Mouse (Mus musculus): ENCODE results near the gene Pear1. TPM values are rescaled to one million over a fixed set of nuclear protein-coding genes. Genes with fewer than 3 reads are reported as not detected.

Pear1 gene
- polyA plus RNA-seq, 1 experiment from 2014 or later = 6.7 TPM

GRCm38 (mm10) chr3:87816646-87817093 is 7.4 kb downstream of the Pear1 start:
- no peaks in the 10 kb centered on the region for H3K9me3 ChIP-seq (replicated peaks; ENCODE audit: control insufficient read depth, low read length, poor library complexity, severe bottlenecking)
- no peaks in the 10 kb centered on the region for H3K36me3 ChIP-seq (ENCODE audit: control insufficient read depth, insufficient read depth, low read length)
- no peak overlapping the region for H3K4me3 ChIP-seq (ENCODE audit: low read depth, low read length)
- no peak overlapping the region for H3K27ac ChIP-seq (ENCODE audit: low read length)
- no peaks in the 10 kb centered on the region; the same call in 1 of the 2 replicates for H3K27me3 ChIP-seq (ENCODE audit: control insufficient read depth, insufficient read depth, low read depth, low read length)
- peak overlapping the region; percentile 28 for H3K4me2 ChIP-seq (ENCODE audit: low read length)
- peaks cover 3% of the 10 kb centered on the region; the same call in 1 of the 2 replicates for H3K4me1 ChIP-seq (ENCODE audit: control insufficient read depth, insufficient read depth, low read length)
- peak overlapping the region; percentile 21; the same call in 1 of the 2 replicates for H3K9ac ChIP-seq (ENCODE audit: low read depth, low read length)
- 6% methylated on average over 12 of the region's 12 CpGs for WGBS
- peak; percentile 63 for ATAC-seq

- Histone ChIP-seq H3K9me3 (replicated peaks; ENCODE audit: control insufficient read depth, low read length, poor library complexity, severe bottlenecking) (no peaks in the 10 kb centered on the region), H3K36me3 (ENCODE audit: control insufficient read depth, insufficient read depth, low read length) (no peaks in the 10 kb centered on the region), H3K9ac (ENCODE audit: low read depth, low read length) (no peak overlapping the region), H3K4me3 (ENCODE audit: low read depth, low read length) (no peak overlapping the region), H3K4me2 (ENCODE audit: low read length) (no peak overlapping the region; the same call in 1 of the 2 replicates), H3K27me3 (ENCODE audit: control insufficient read depth, insufficient read depth, low read depth, low read length) (peaks cover 4% of the 10 kb centered on the region), H3K27ac (ENCODE audit: low read length) (no peak overlapping the region), H3K4me1 (ENCODE audit: control insufficient read depth, insufficient read depth, low read length) (peaks cover 3% of the 10 kb centered on the region; the same call in 1 of the 2 replicates)
- WGBS = 60% methylated on average over 6 of the region's 6 CpGs
- no peak for ATAC-seq
These were observed 7.9 kb downstream of the Pear1 start for GRCm38 (mm10) chr3:87816166-87816565.

- no peak overlapping the region for H3K4me2 ChIP-seq (ENCODE audit: low read length)
- H3K9ac ChIP-seq (ENCODE audit: low read depth, low read length) = no peak overlapping the region
- no peaks in the 10 kb centered on the region for H3K9me3 ChIP-seq (replicated peaks; ENCODE audit: control insufficient read depth, low read length, poor library complexity, severe bottlenecking)
- no peak overlapping the region for H3K27ac ChIP-seq (ENCODE audit: low read length)
- no peaks in the 10 kb centered on the region for H3K36me3 ChIP-seq (ENCODE audit: control insufficient read depth, insufficient read depth, low read length)
- no peak for ATAC-seq
- H3K4me3 ChIP-seq (ENCODE audit: low read depth, low read length) = no peak overlapping the region
- 77% methylated on average over 10 of the region's 10 CpGs for WGBS
- peaks cover 33% of the 10 kb centered on the region for H3K27me3 ChIP-seq (ENCODE audit: control insufficient read depth, insufficient read depth, low read depth, low read length)
- peaks cover 3% of the 10 kb centered on the region; the same call in 1 of the 2 replicates for H3K4me1 ChIP-seq (ENCODE audit: control insufficient read depth, insufficient read depth, low read length)
These were observed 11.2 kb downstream of the Pear1 start for GRCm38 (mm10) chr3:87812873-87813272.

- no peak overlapping the region for H3K9ac ChIP-seq (ENCODE audit: low read depth, low read length)
- ATAC-seq = no peak
- no peak overlapping the region for H3K4me3 ChIP-seq (ENCODE audit: low read depth, low read length)
- peaks cover 37% of the 10 kb centered on the region for H3K27me3 ChIP-seq (ENCODE audit: control insufficient read depth, insufficient read depth, low read depth, low read length)
- H3K9me3 ChIP-seq (replicated peaks; ENCODE audit: control insufficient read depth, low read length, poor library complexity, severe bottlenecking) = no peaks in the 10 kb centered on the region
- H3K4me2 ChIP-seq (ENCODE audit: low read length) = no peak overlapping the region
- peaks cover 3% of the 10 kb centered on the region; the same call in 1 of the 2 replicates for H3K4me1 ChIP-seq (ENCODE audit: control insufficient read depth, insufficient read depth, low read length)
- H3K36me3 ChIP-seq (ENCODE audit: control insufficient read depth, insufficient read depth, low read length) = no peaks in the 10 kb centered on the region
- 82% methylated on average over 4 of the region's 4 CpGs for WGBS
- no peak overlapping the region for H3K27ac ChIP-seq (ENCODE audit: low read length)
These were observed 11.7 kb downstream of the Pear1 start for GRCm38 (mm10) chr3:87812413-87812812.

- H3K4me2 ChIP-seq (ENCODE audit: low read length) = no peak overlapping the region
- H3K4me1 ChIP-seq (ENCODE audit: control insufficient read depth, insufficient read depth, low read length) = no peaks in the 10 kb centered on the region
- no peak overlapping the region for H3K4me3 ChIP-seq (ENCODE audit: low read depth, low read length)
- H3K36me3 ChIP-seq (ENCODE audit: control insufficient read depth, insufficient read depth, low read length) = no peaks in the 10 kb centered on the region
- ATAC-seq = no peak
- WGBS = 87% methylated on average over 8 of the region's 8 CpGs
- no peaks in the 10 kb centered on the region for H3K9me3 ChIP-seq (replicated peaks; ENCODE audit: control insufficient read depth, low read length, poor library complexity, severe bottlenecking)
- H3K9ac ChIP-seq (ENCODE audit: low read depth, low read length) = no peak overlapping the region
- peaks cover 37% of the 10 kb centered on the region for H3K27me3 ChIP-seq (ENCODE audit: control insufficient read depth, insufficient read depth, low read depth, low read length)
- no peak overlapping the region for H3K27ac ChIP-seq (ENCODE audit: low read length)
These were observed 12.8 kb downstream of the Pear1 start for GRCm38 (mm10) chr3:87811297-87811696.

GRCm38 (mm10) chr3:87809322-87809962 is 14.7 kb downstream of the Pear1 start:
- peaks cover 37% of the 10 kb centered on the region for H3K27me3 ChIP-seq (ENCODE audit: control insufficient read depth, insufficient read depth, low read depth, low read length)
- H3K36me3 ChIP-seq (ENCODE audit: control insufficient read depth, insufficient read depth, low read length) = no peaks in the 10 kb centered on the region
- WGBS = 3% methylated on average over 27 of the region's 28 CpGs
- ATAC-seq = peak; percentile 39; the same call in 1 of the 2 replicates
- H3K9ac ChIP-seq (ENCODE audit: low read depth, low read length) = peak overlapping the region; percentile 21; the same call in 1 of the 2 replicates
- no peaks in the 10 kb centered on the region for H3K4me1 ChIP-seq (ENCODE audit: control insufficient read depth, insufficient read depth, low read length)
- H3K27ac ChIP-seq (ENCODE audit: low read length) = no peak overlapping the region
- H3K9me3 ChIP-seq (replicated peaks; ENCODE audit: control insufficient read depth, low read length, poor library complexity, severe bottlenecking) = no peaks in the 10 kb centered on the region
- peak overlapping the region; percentile 3 for H3K4me3 ChIP-seq (ENCODE audit: low read depth, low read length)
- peak overlapping the region; percentile 25 for H3K4me2 ChIP-seq (ENCODE audit: low read length)

- 0 out of 2 replicates have a peak, but pooled peaks have one; percentile 21 for ATAC-seq
- no peaks in the 10 kb centered on the region for H3K9me3 ChIP-seq (replicated peaks; ENCODE audit: control insufficient read depth, low read length, poor library complexity, severe bottlenecking)
- peak overlapping the region; percentile 28; the same call in 1 of the 2 replicates for H3K9ac ChIP-seq (ENCODE audit: low read depth, low read length)
- peaks cover 28% of the 10 kb centered on the region for H3K27me3 ChIP-seq (ENCODE audit: control insufficient read depth, insufficient read depth, low read depth, low read length)
- no peak overlapping the region for H3K27ac ChIP-seq (ENCODE audit: low read length)
- H3K4me3 ChIP-seq (ENCODE audit: low read depth, low read length) = peak overlapping the region; percentile 27
- peaks cover 4% of the 10 kb centered on the region; the same call in 1 of the 2 replicates for H3K4me1 ChIP-seq (ENCODE audit: control insufficient read depth, insufficient read depth, low read length)
- peak overlapping the region; percentile 56 for H3K4me2 ChIP-seq (ENCODE audit: low read length)
- H3K36me3 ChIP-seq (ENCODE audit: control insufficient read depth, insufficient read depth, low read length) = no peaks in the 10 kb centered on the region
- WGBS = 4% methylated on average over 26 of the region's 26 CpGs
These were observed 19.9 kb downstream of the Pear1 start for GRCm38 (mm10) chr3:87804038-87804677.

GRCm38 (mm10) chr3:87801681-87802080 is 22.4 kb downstream of the Pear1 start:
- Histone ChIP-seq H3K27me3 (ENCODE audit: control insufficient read depth, insufficient read depth, low read depth, low read length) (peaks cover 34% of the 10 kb centered on the region), H3K4me3 (ENCODE audit: low read depth, low read length) (no peak overlapping the region), H3K4me2 (ENCODE audit: low read length) (no peak overlapping the region), H3K9me3 (replicated peaks; ENCODE audit: control insufficient read depth, low read length, poor library complexity, severe bottlenecking) (no peaks in the 10 kb centered on the region), H3K9ac (ENCODE audit: low read depth, low read length) (no peak overlapping the region), H3K36me3 (ENCODE audit: control insufficient read depth, insufficient read depth, low read length) (no peaks in the 10 kb centered on the region), H3K4me1 (ENCODE audit: control insufficient read depth, insufficient read depth, low read length) (peaks cover 10% of the 10 kb centered on the region), H3K27ac (ENCODE audit: low read length) (no peak overlapping the region)
- WGBS = 54% methylated on average over 5 of the region's 5 CpGs
- no peak for ATAC-seq
